13 mouse cellular contexts compared by ENCODE assay signal in the genomic region with DNA sequence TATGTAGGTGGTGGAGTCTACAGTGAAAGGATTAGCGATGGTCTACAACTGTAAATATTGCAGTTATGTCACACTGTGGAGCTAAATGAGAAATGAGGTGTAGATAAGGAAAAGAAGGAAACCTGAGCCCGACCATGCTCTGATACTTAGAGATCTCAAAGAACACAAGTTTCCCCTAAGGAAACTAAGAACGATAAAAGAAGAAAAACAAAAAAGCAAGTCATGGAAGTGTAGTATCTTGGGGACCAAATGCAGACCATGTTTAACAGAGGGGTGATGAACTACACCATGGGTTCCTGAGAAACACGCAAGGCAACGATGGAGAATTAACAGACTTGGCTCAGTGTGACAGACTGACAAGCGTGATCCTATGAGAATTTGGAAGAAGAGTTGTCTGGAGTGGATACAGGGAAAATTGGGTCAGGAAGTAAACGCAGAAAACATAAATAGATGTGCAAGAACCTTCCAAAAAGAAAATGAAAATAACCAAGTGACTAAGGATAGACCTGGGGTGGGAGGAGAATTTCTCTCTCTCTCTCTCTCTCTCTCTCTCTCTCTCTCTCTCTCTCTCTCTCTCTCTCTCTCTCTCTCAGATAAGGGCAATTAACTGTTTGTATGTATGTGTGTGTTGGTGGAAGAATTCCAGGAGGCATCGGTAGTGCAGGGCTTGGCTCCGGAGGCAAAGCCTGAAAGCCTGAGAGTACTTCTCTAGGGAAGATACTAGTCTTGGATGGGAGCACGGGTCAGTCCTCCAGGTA.
"Had no signal": no experiment of that assay in that cellular context is flagged by ENCODE, and none has a peak within 500 bp of the region (broad histone marks: within the 10 kb centered on the region; RNA-seq: fewer than 3 reads in every experiment).

No protein-coding gene starts in this region.

- ATAC-seq: midbrain, embryonic 15.5 days had no signal

- H3K27me3 ChIP-seq: lung, embryonic 15.5 days; midbrain, embryonic 15.5 days; neural tube, embryonic 13.5 days had no signal

- H3K4me2 ChIP-seq: lung, embryonic 15.5 days; midbrain, embryonic 15.5 days; neural tube, embryonic 13.5 days had no signal

- H3K27ac ChIP-seq: layer of hippocampus, adult 2 months; lung, embryonic 15.5 days; midbrain, embryonic 15.5 days; neural tube, embryonic 13.5 days had no signal

- H3K4me3 ChIP-seq: layer of hippocampus, adult 2 months; lung, embryonic 15.5 days; midbrain, embryonic 15.5 days; neural tube, embryonic 13.5 days had no signal

- H3K36me3 ChIP-seq: lung, embryonic 15.5 days; midbrain, embryonic 15.5 days; neural tube, embryonic 13.5 days had no signal

- H3K9me3 ChIP-seq: lung, embryonic 15.5 days; midbrain, embryonic 15.5 days; neural tube, embryonic 13.5 days had no signal

- DNase-seq: kidney, adult 11 months; kidney, adult 9 months; kidney, postnatal 10 days; kidney, postnatal 4 days; left cerebral cortex, postnatal 4 days; retina, postnatal 1 day; right cerebral cortex, postnatal 4 days; spleen, adult 18-20 months; thymus, postnatal 4 days had no signal

- H3K4me1 ChIP-seq: lung, embryonic 15.5 days; midbrain, embryonic 15.5 days; neural tube, embryonic 13.5 days had no signal

- H3K9ac ChIP-seq: lung, embryonic 15.5 days; midbrain, embryonic 15.5 days; neural tube, embryonic 13.5 days had no signal
